Mouse (Mus musculus) neutrophil, adult 5-6 weeks (primary cell): ENCODE results near the gene Cdnf. TPM values are rescaled to one million over a fixed set of nuclear protein-coding genes. Genes with fewer than 3 reads are reported as not detected.

Source experiments
- ATAC-seq: fragments of 151-379, 151-347 bp; 2 replicates; pipeline ENCODE4 v1.8.0; 2017; ENCODE audit warnings: mild to moderate bottlenecking, moderate TSS enrichment; ENCODE audit not compliant: insufficient number of reproducible peaks, poor library complexity, low FRiP score, severe bottlenecking; ENCODE audit errors: extremely low read depth
- total RNA-seq: library from RNA; stranded (forward); fragments of 200-1000 nt; gene quantifications from 2 replicates; pipeline ENCODE4 v1.2.3, GENCODE M21; 2017

The Cdnf gene
- total RNA-seq, 1 experiment from 2014 or later: 1.3 TPM

DNA sequence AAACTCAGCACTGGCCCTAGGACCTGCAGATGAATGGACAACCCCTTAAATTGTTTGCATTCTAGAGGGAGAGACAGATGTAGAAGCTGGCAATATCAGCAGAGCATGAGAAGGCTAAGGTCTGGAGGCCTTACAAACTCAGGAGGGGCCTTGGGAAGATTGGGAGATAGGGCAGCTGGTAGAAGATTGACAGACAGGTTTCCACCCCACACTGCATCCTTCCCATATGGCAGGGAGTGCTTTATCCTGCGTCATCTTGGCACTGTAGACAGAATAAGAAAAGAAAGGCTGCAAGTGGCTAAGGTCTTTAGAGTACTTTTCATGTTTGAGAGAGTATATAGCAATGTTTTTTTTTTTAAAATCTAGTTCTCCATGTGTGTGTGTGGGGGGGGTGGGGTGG, 62.3 kb downstream of the Cdnf start:
- ATAC-seq: no peak

Other genes starting within 250 kb of the Cdnf start
- 19.7 and 23.6 TPM in 2 replicates for gene Nmt2, start 228.8 kb upstream of the Cdnf start, total RNA-seq
- 4.1 and 4.2 TPM in 2 replicates for gene Rpp38, start 180.4 kb upstream of the Cdnf start, total RNA-seq
- gene Acbd7, start 176.9 kb upstream of the Cdnf start, total RNA-seq: not detected in 2 replicates
- not detected in 2 replicates for gene Olah, start 115.8 kb upstream of the Cdnf start, total RNA-seq
- gene Meig1, start 90.4 kb upstream of the Cdnf start, total RNA-seq: 2.0 and 4.1 TPM in 2 replicates
- 50.7 and 51.4 TPM in 2 replicates for gene Dclre1c, start 88.9 kb upstream of the Cdnf start, total RNA-seq
- 0.47 and 1.4 TPM in 2 replicates for gene Suv39h2, start 38.0 kb upstream of the Cdnf start, total RNA-seq
- 11.3 and 16.1 TPM in 2 replicates for gene Gm45902, start 240 bp upstream of the Cdnf start, total RNA-seq
- 100 and 108 TPM in 2 replicates for gene Hspa14, start 216 bp upstream of the Cdnf start, total RNA-seq
- gene Fam107b, start 57.5 kb downstream of the Cdnf start, total RNA-seq: 425 and 533 TPM in 2 replicates